Mouse (Mus musculus) lung, adult 2 months (tissue): ENCODE results near the gene Myl4. TPM values are rescaled to one million over a fixed set of nuclear protein-coding genes. Genes with fewer than 3 reads are reported as not detected.
"Not testable (repeated sequence)": the region's sequence is repeated elsewhere in the genome, so short reads cannot be mapped to it uniquely, and the experiment has no call there.

ENCODE experiments used
- DNase-seq: peaks from one replicate; pipeline ENCODE4 v3.0.0; 2022
- H3K4me1 ChIP-seq: fragments of 200-500 bp; 2 replicates; pipeline ENCODE4 v1.6.1; 2011; ENCODE audit warnings: low read length; ENCODE audit not compliant: control insufficient read depth, insufficient read depth
- H3K4me3 ChIP-seq: fragments of 200-500 bp; replicated peaks from 2 replicates; pipeline ENCODE3; 2011; ENCODE audit warnings: low read depth, mild to moderate bottlenecking, control low read depth, low read length; ENCODE audit errors: extremely low read depth
- CTCF ChIP-seq: fragments of 200-500 bp; IDR thresholded peaks from 2 replicates; pipeline ENCODE4 v1.5.1; 2011; ENCODE audit warnings: mild to moderate bottlenecking, low read length, control low read depth; ENCODE audit not compliant: insufficient read depth
- POLR2A ChIP-seq: fragments of 200-500 bp; IDR thresholded peaks from 2 replicates; pipeline ENCODE4 v1.6.1; 2011; ENCODE audit warnings: low read depth, mild to moderate bottlenecking, control low read depth, low read length, borderline replicate concordance; ENCODE audit errors: extremely low read depth
- WGBS: fragments of 180-500 bp; shearing (Covaris S2); methylation state at CpG from one replicate; pipeline ENCODE4 v1.1.7; 2018; 5-methylcytosine and 5-hydroxymethylcytosine counted together
- polyA plus RNA-seq: library from polyadenylated mRNA; depleted of rRNA; stranded (reverse); fragments of >200 nt; gene quantifications from 2 replicates; pipeline ENCODE4 v1.2.3, GENCODE M21; 2012

Gene Myl4
- polyA plus RNA-seq, 1 experiment, result 184 TPM

GRCm38 (mm10) chr11:104568326-104568725 lies 17.9 kb downstream of the Myl4 start:
- Histone ChIP-seq H3K4me3 (no peak overlapping the region), H3K4me1 (peaks cover 4% of the 10 kb centered on the region)
- TF ChIP-seq CTCF (no peak), POLR2A (no peak)
- 68% methylated on average over 4 of the region's 4 CpGs for WGBS
- peak; percentile 35 for DNase-seq

GRCm38 (mm10) chr11:104570515-104570914 lies 20.1 kb downstream of the Myl4 start:
- H3K4me3 ChIP-seq, H3K4me1 ChIP-seq, DNase-seq: not testable (repeated sequence)
- 82% methylated on average over 8 of the region's 8 CpGs for WGBS

GRCm38 (mm10) chr11:104571373-104571772 lies 20.9 kb downstream of the Myl4 start:
- peak overlapping the region; percentile 7 for H3K4me3 ChIP-seq
- 4% methylated on average over 28 of the region's 28 CpGs for WGBS
- H3K4me1 ChIP-seq, result not testable (repeated sequence)
- DNase-seq, result peak; percentile 31

- no peak for DNase-seq
- peaks cover 4% of the 10 kb centered on the region for H3K4me1 ChIP-seq
- TF ChIP-seq CTCF, result no peak
- no peak for TF ChIP-seq POLR2A
- no peak overlapping the region for H3K4me3 ChIP-seq
- 53% methylated on average over 7 of the region's 7 CpGs for WGBS
These were observed 21.6 kb downstream of the Myl4 start for GRCm38 (mm10) chr11:104572091-104572490.

GRCm38 (mm10) chr11:104572566-104572965 lies 22.1 kb downstream of the Myl4 start:
- no peak overlapping the region for H3K4me3 ChIP-seq
- no peak for DNase-seq
- H3K4me1 ChIP-seq, result peaks cover 4% of the 10 kb centered on the region
- 30% methylated on average over 2 of the region's 2 CpGs for WGBS
- TF ChIP-seq POLR2A (no peak), CTCF (no peak)

- TF ChIP-seq POLR2A, result no peak
- no peak for TF ChIP-seq CTCF
- 77% methylated on average over 10 of the region's 10 CpGs for WGBS
- DNase-seq, result no peak
- peaks cover 9% of the 10 kb centered on the region for H3K4me1 ChIP-seq
- H3K4me3 ChIP-seq, result no peak overlapping the region
These were observed 26.5 kb downstream of the Myl4 start for GRCm38 (mm10) chr11:104576772-104577612.

- WGBS, result 49% methylated on average over 5 of the region's 5 CpGs
- peaks cover 9% of the 10 kb centered on the region for H3K4me1 ChIP-seq
- DNase-seq, result no peak
- no peak overlapping the region for H3K4me3 ChIP-seq
- TF ChIP-seq POLR2A (no peak), CTCF (no peak)
These were observed 27.6 kb downstream of the Myl4 start for GRCm38 (mm10) chr11:104578074-104578473.

GRCm38 (mm10) chr11:104579084-104579483 lies 28.6 kb downstream of the Myl4 start:
- peaks cover 9% of the 10 kb centered on the region for H3K4me1 ChIP-seq
- H3K4me3 ChIP-seq, result no peak overlapping the region
- TF ChIP-seq POLR2A (no peak), CTCF (no peak)
- DNase-seq, result no peak
- 86% methylated on average over 9 of the region's 9 CpGs for WGBS

GRCm38 (mm10) chr11:104579575-104579974 lies 29.1 kb downstream of the Myl4 start:
- DNase-seq, result no peak
- no peak for TF ChIP-seq CTCF
- TF ChIP-seq POLR2A, result no peak
- Histone ChIP-seq H3K4me3 (no peak overlapping the region), H3K4me1 (peaks cover 9% of the 10 kb centered on the region)
- 96% methylated on average over 8 of the region's 8 CpGs for WGBS

GRCm38 (mm10) chr11:104580091-104580490 lies 29.6 kb downstream of the Myl4 start:
- H3K4me1 ChIP-seq, result peaks cover 9% of the 10 kb centered on the region
- no peak overlapping the region for H3K4me3 ChIP-seq
- TF ChIP-seq CTCF, result no peak
- no peak for TF ChIP-seq POLR2A
- WGBS, result 46% methylated on average over 6 of the region's 6 CpGs
- DNase-seq, result no peak

- TF ChIP-seq POLR2A, result no peak
- TF ChIP-seq CTCF, result no peak
- no peak overlapping the region for H3K4me3 ChIP-seq
- WGBS, result 59% methylated on average over 5 of the region's 5 CpGs
- H3K4me1 ChIP-seq, result peaks cover 9% of the 10 kb centered on the region
- no peak for DNase-seq
These were observed 30.1 kb downstream of the Myl4 start for GRCm38 (mm10) chr11:104580606-104581005.
